Mouse (Mus musculus) retina, adult 2 months (tissue): ENCODE measurements around the gene Hes5.

Experiments used
- DNase-seq: peaks from one replicate; pipeline ENCODE4 v3.0.0-alpha.2; 2012; ENCODE audit warnings: low read depth, low spot score

Hes5 gene

GRCm38 (mm10) chr4:154964581-154965235 lies 4.0 kb downstream of the Hes5 start:
- DNase-seq, result no peak

- no peak for DNase-seq
These were observed 5.1 kb downstream of the Hes5 start for GRCm38 (mm10) chr4:154965856-154966255.

GRCm38 (mm10) chr4:154967173-154967572 lies 6.5 kb downstream of the Hes5 start:
- no peak for DNase-seq

GRCm38 (mm10) chr4:154972546-154972945 lies 11.8 kb downstream of the Hes5 start:
- no peak for DNase-seq

- DNase-seq, result no peak
These were observed 13.5 kb downstream of the Hes5 start for GRCm38 (mm10) chr4:154974163-154974611.

GRCm38 (mm10) chr4:154980110-154980509 lies 19.4 kb downstream of the Hes5 start:
- no peak for DNase-seq

- DNase-seq, result no peak
These were observed 20.4 kb downstream of the Hes5 start for GRCm38 (mm10) chr4:154981076-154981475.

- DNase-seq, result no peak
These were observed 20.8 kb downstream of the Hes5 start for GRCm38 (mm10) chr4:154981530-154981929.

- no peak for DNase-seq
These were observed 21.8 kb downstream of the Hes5 start for GRCm38 (mm10) chr4:154982247-154983120.

GRCm38 (mm10) chr4:154983767-154984166 lies 23.0 kb downstream of the Hes5 start:
- DNase-seq, result no peak

GRCm38 (mm10) chr4:154985151-154985777 lies 24.5 kb downstream of the Hes5 start:
- DNase-seq, result no peak

- no peak for DNase-seq
These were observed 25.4 kb downstream of the Hes5 start for GRCm38 (mm10) chr4:154986096-154986495.

GRCm38 (mm10) chr4:154986750-154987149 lies 26.0 kb downstream of the Hes5 start:
- DNase-seq, result no peak

GRCm38 (mm10) chr4:154994876-154995275 lies 34.2 kb downstream of the Hes5 start:
- DNase-seq, result no peak

- DNase-seq, result no peak
These were observed 35.9 kb downstream of the Hes5 start for GRCm38 (mm10) chr4:154996572-154997154.

- DNase-seq, result no peak
These were observed 38.7 kb downstream of the Hes5 start for GRCm38 (mm10) chr4:154999379-154999778.

- no peak for DNase-seq
These were observed 44.6 kb downstream of the Hes5 start for GRCm38 (mm10) chr4:155005278-155005677.

GRCm38 (mm10) chr4:155006296-155006695 lies 45.6 kb downstream of the Hes5 start:
- DNase-seq, result no peak

GRCm38 (mm10) chr4:155007641-155008040 lies 46.9 kb downstream of the Hes5 start:
- no peak for DNase-seq

- no peak for DNase-seq
These were observed 47.4 kb downstream of the Hes5 start for GRCm38 (mm10) chr4:155008075-155008474.

- DNase-seq, result no peak
These were observed 48.5 kb downstream of the Hes5 start for GRCm38 (mm10) chr4:155009216-155009615.

- peak; percentile 78 for DNase-seq
These were observed 50.1 kb downstream of the Hes5 start for GRCm38 (mm10) chr4:155010870-155011269.
